Mouse (Mus musculus) spleen, adult 2 months (tissue): ENCODE measurements around the gene Ldb2. TPM values are rescaled to one million over a fixed set of nuclear protein-coding genes. Genes with fewer than 3 reads are reported as not detected.
A peak's percentile ranks its signal among the peaks of the same experiment; 100 is the strongest.

ENCODE experiments used
- DNase-seq, 2 experiments: peaks; one replicate each; pipeline versions ENCODE4 v3.0.0 to v3.0.0-alpha.2; 2012 to 2021; ENCODE audit warnings: low spot score in 2 of 2, low read depth in 1 of 2
- H3K27ac ChIP-seq: fragments of 200-500 bp; 2 replicates; pipeline ENCODE4 v1.5.1; 2012; ENCODE audit warnings: low read length, inconsistent platforms; ENCODE audit not compliant: insufficient read depth
- H3K27me3 ChIP-seq: fragments of 200-500 bp; 2 replicates; pipeline ENCODE4 v1.6.1; 2012; ENCODE audit warnings: mild to moderate bottlenecking, moderate library complexity, low read length, inconsistent platforms; ENCODE audit not compliant: control insufficient read depth, insufficient read depth
- H3K36me3 ChIP-seq: fragments of 200-500 bp; 2 replicates; pipeline ENCODE4 v1.6.1; 2012; ENCODE audit warnings: mild to moderate bottlenecking, low read length, inconsistent platforms; ENCODE audit not compliant: control insufficient read depth, insufficient read depth
- H3K4me1 ChIP-seq: fragments of 200-500 bp; 2 replicates; pipeline ENCODE4 v1.6.1; 2011; ENCODE audit warnings: inconsistent platforms; ENCODE audit not compliant: control insufficient read depth, insufficient read depth, insufficient read length
- H3K4me3 ChIP-seq: fragments of 200-500 bp; 2 replicates; pipeline ENCODE4 v1.5.1; 2011; ENCODE audit warnings: mild to moderate bottlenecking, inconsistent platforms; ENCODE audit not compliant: insufficient read depth, insufficient read length; ENCODE audit errors: extremely low read depth
- CTCF ChIP-seq: fragments of 200-500 bp; IDR thresholded peaks from 2 replicates; pipeline ENCODE4 v1.5.1; 2011; ENCODE audit warnings: mild to moderate bottlenecking, inconsistent platforms; ENCODE audit not compliant: insufficient read depth, insufficient read length, insufficient replicate concordance; ENCODE audit errors: extremely low read depth
- POLR2A ChIP-seq: fragments of 200-500 bp; IDR thresholded peaks from 2 replicates; pipeline ENCODE4 v1.6.1; 2011; ENCODE audit warnings: low read depth, low read length, inconsistent platforms
- WGBS: fragments of 180-500 bp; shearing (Covaris S2); methylation state at CpG from one replicate; pipeline ENCODE4 v1.1.7; 2018; 5-methylcytosine and 5-hydroxymethylcytosine counted together
- polyA plus RNA-seq: library from polyadenylated mRNA; depleted of rRNA; stranded (reverse); fragments of >200 nt; gene quantifications from 2 replicates; pipeline ENCODE4 v1.2.3, GENCODE M21; 2012; rRNA removed

Ldb2 gene
- 9.5 and 10.9 TPM in 2 replicates for polyA plus RNA-seq

DNA sequence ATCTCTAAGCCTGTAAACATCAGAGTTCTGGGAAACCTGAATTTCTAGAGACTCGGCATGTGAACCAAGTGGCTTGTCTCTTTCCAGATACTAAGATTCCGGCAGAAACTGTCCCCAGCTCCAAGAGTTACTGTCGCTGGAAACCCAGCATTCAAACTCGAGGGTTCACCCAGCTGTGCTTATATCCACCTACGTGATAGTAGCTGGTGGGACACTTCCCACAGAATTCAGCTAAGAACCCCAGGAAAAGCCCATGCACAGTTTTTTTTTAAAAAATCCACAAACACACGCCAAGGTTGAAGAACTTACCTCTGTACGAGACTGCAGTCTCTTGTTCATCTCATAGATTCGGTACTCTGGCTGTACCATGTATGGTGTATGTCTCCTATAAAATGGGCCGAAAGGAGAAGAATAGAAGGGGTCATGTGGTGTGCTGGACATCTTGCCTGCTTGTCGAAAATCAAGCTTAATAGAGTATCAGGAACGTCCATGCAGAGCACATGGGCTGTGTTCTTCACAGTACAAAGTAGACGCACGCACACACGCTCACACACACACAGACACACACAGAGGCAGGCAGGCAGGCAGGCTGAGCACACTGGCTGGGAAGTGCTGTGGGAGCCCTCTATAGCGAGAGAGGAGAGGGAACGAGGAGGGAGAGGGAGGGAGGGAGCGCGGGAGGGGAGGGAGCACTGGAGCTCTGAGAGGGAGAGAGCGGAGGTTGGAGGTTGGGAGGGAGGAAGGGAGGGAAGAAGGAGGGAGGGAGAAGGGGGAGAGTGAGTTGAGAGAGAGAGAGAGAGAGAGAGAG, at the start of gene Ldb2:
Gene Ldb2, minus strand, starts transcription at position 628 of the 808 bp plus-strand sequence.
- 9% methylated on average over 17 of the region's 19 CpGs for WGBS
- TF ChIP-seq POLR2A: no peak
- TF ChIP-seq CTCF: no peak
- H3K27ac ChIP-seq: peak within 1 kb of the TSS; percentile 1; the same call in 1 of the 2 replicates
- no peaks in the 10 kb centered on the region for H3K36me3 ChIP-seq
- no peaks in the 10 kb centered on the region for H3K4me1 ChIP-seq
- H3K4me3 ChIP-seq: peak within 1 kb of the TSS; percentile 4
- H3K27me3 ChIP-seq: no peaks in the 10 kb centered on the region
- DNase-seq: no peak

DNA sequence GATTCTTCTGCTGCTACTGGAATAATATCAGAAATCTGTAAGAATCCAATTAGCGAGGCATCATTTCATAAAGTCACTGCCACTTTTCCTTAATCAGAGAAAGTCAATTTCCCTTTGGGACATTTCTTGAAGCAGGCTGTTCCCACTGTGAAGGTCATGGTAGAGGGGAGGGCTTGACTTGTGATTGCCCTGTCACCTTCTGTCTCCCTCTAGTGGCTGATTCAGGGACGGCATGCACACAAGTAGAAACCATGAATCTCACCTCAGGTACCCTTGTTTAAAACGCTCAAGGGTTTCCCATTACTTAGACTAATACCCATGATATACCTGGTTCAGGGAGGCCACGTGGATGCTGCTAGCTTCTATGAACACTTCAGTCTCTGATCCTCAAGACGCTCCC, 31.8 kb upstream of the Ldb2 start:
- H3K27ac ChIP-seq: no peak overlapping the region
- H3K27me3 ChIP-seq: no peaks in the 10 kb centered on the region
- no peak overlapping the region for H3K4me3 ChIP-seq
- 64% methylated on average over 5 of the region's 5 CpGs for WGBS
- no peak for DNase-seq
- TF ChIP-seq CTCF (peak; percentile 15; the same call in 1 of the 2 replicates), POLR2A (no peak)
- H3K4me1 ChIP-seq: no peaks in the 10 kb centered on the region
- no peaks in the 10 kb centered on the region for H3K36me3 ChIP-seq

DNA sequence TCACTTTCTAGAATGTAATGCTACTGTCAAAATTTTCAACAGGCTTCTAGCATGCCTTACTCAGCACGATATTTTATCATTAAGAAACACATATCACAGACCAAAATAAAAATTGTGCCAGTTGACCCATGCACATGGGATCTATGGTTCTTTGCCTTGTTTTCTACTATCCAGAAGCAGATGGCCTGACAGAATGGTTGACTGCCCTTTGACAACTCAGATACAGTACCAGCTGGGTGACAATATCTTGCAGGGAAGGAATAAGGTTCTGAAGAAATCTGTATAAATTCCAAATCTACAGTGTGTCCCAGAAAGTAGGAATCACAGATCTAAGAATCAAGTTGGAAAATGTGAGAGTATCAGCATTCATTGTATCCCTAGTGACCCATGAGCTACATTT, 16.0 kb upstream of the Ldb2 start:
- no peak overlapping the region for H3K27ac ChIP-seq
- H3K4me3 ChIP-seq: no peak overlapping the region
- no peaks in the 10 kb centered on the region for H3K4me1 ChIP-seq
- no peak for DNase-seq
- no peaks in the 10 kb centered on the region for H3K36me3 ChIP-seq
- WGBS: 78% methylated on average over 1 of the region's 1 CpGs
- no peaks in the 10 kb centered on the region for H3K27me3 ChIP-seq
- no peak for TF ChIP-seq CTCF
- no peak for TF ChIP-seq POLR2A

DNA sequence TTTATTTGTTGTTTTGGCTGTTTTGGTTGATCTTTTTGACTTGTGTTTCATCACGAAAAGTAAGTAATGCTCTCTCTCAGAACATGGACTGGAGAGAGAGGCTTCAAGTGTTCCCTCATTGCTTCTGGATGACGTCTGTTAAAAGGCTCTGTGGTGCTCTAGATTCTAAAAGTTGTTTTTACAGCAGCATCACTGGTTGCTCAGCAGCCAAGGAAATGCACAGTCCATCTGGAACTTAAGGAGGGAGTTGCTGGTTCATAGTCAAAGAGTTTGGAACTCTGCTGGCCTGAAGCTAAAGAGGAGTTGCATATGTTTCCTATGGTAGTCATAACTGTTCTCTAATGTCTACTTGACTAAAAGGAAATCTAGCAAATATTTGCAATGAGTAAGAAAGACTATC, 6.5 kb upstream of the Ldb2 start:
- no peaks in the 10 kb centered on the region for H3K36me3 ChIP-seq
- H3K27me3 ChIP-seq: no peaks in the 10 kb centered on the region
- 85% methylated on average over 2 of the region's 2 CpGs for WGBS
- no peak overlapping the region for H3K4me3 ChIP-seq
- no peak for TF ChIP-seq POLR2A
- TF ChIP-seq CTCF: no peak
- H3K27ac ChIP-seq: no peak overlapping the region
- H3K4me1 ChIP-seq: no peaks in the 10 kb centered on the region
- no peak for DNase-seq

DNA sequence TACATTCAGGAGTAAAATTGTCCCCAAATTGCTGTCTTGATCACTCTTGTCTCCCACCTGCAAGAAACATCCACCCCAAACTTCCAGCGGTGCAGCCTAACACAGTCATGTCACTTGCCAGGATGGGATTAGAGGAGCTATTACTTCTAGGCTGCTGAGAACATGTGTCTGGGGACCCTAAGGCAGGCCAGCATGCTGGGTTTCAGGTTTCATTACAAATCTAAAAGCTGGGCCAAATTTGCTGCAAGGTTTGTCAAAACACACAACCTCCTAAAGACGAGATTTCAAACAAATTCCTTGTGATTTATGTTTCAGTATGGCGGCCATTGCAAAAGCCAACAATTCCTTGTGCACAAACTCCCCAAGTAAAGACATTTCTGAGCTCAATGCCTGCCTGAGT, 1.6 kb upstream of the Ldb2 start:
- Histone ChIP-seq H3K27me3 (no peaks in the 10 kb centered on the region), H3K36me3 (no peaks in the 10 kb centered on the region), H3K4me1 (no peaks in the 10 kb centered on the region), H3K4me3 (no peak overlapping the region), H3K27ac (no peak overlapping the region)
- no peak for TF ChIP-seq CTCF
- TF ChIP-seq POLR2A: no peak
- 65% methylated on average over 3 of the region's 3 CpGs for WGBS
- no peak for DNase-seq

DNA sequence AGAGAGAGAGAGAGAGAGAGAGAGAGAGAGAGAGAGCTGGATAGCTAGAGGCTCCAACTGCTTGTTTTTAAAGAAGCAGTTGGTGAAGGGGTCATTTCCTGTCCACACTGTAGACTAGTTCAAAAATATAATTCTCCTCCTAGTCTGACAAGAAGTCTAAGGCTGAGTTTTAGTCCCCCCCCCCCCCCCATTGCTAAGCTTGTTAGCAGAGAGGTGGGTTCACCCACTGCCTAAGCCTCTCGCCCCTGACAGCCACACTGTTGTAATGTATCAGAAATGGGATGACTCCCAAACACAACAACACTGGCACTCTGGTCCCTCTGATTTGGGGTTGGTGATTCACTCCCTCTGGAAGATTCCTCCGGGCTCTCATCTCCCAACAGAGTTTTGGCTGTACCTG, 381 bp upstream of the Ldb2 start:
- no peak overlapping the region for H3K4me3 ChIP-seq
- TF ChIP-seq POLR2A: no peak
- TF ChIP-seq CTCF: no peak
- no peaks in the 10 kb centered on the region for H3K36me3 ChIP-seq
- DNase-seq: no peak
- no peaks in the 10 kb centered on the region for H3K27me3 ChIP-seq
- no peaks in the 10 kb centered on the region for H3K4me1 ChIP-seq
- H3K27ac ChIP-seq: no peak overlapping the region
- WGBS: 57% methylated on average over 2 of the region's 2 CpGs

DNA sequence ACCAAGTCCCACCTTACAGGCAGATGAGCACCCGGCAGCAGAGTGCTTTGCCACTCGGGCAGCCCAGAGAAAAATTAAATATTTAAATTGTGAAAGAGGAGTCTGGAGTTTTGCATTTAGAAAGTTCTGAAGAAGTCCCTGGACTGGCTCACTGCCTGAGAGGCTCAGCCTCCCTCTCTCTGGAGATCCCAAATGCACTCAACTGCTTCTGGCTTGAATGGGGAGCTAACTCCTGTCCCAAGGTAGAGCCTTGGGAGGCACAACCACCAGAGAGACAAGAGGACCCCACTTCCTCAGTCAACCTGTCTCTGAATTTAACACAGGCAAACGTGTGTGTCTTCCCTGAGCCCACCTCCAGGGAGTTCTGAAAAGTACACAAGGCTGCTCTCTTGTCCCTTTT, 987 bp downstream of the Ldb2 start:
- Histone ChIP-seq H3K4me1 (no peaks in the 10 kb centered on the region), H3K36me3 (no peaks in the 10 kb centered on the region), H3K4me3 (peak overlapping the region; percentile 2; the same call in 1 of the 2 replicates), H3K27me3 (no peaks in the 10 kb centered on the region), H3K27ac (no peak overlapping the region)
- TF ChIP-seq POLR2A (no peak), CTCF (no peak)
- 38% methylated on average over 3 of the region's 3 CpGs for WGBS
- DNase-seq: no peak
